Mouse (Mus musculus) CH12.LX (cell line): ENCODE measurements at regions not wholly inside any gene's neighbourhood (a gene's known extent, or its start where the extent isn't known, plus 50 kb on each side); places are given as distances from the start of the nearest gene placed in this dataset.

Source experiments
- DNase-seq: peaks from one replicate; pipeline ENCODE4 v3.0.0-alpha.2; 2013; ENCODE audit errors: extremely low read depth
- H3K27ac ChIP-seq: 2 replicates; pipeline ENCODE4 v1.5.1; 2012; ENCODE audit warnings: low read depth, mild to moderate bottlenecking, control low read depth, moderate library complexity; ENCODE audit not compliant: insufficient read depth
- H3K27me3 ChIP-seq: replicated peaks from 2 replicates; pipeline ENCODE3; 2012; ENCODE audit warnings: inconsistent platforms
- H3K36me3 ChIP-seq, 2 experiments: replicated peaks in 1 of 2; 2 replicates each; pipeline versions ENCODE3 to v1.6.1; 2012; ENCODE audit warnings: inconsistent platforms in 1 of 2, low read length in 1 of 2, mild to moderate bottlenecking in 1 of 2, mixed read lengths in 1 of 2, moderate library complexity in 1 of 2; ENCODE audit not compliant: control insufficient read depth in 1 of 2, insufficient read depth in 1 of 2
- H3K4me1 ChIP-seq, 2 experiments: 2 replicates each; pipeline ENCODE4 v1.6.1; 2012; ENCODE audit warnings: inconsistent platforms in 1 of 2, moderate library complexity in 1 of 2; ENCODE audit not compliant: insufficient read depth in 2 of 2, control insufficient read depth in 1 of 2
- H3K4me2 ChIP-seq: 2 replicates; pipeline ENCODE4 v1.6.1; 2012; ENCODE audit warnings: low read depth, mild to moderate bottlenecking, control low read depth; ENCODE audit not compliant: poor library complexity, insufficient read depth, severe bottlenecking
- H3K4me3 ChIP-seq, 3 experiments: fragments of 150-350 bp in 1 of 3; sonication (generic) in 1 of 3; replicated peaks in 1 of 3; 2 replicates each; pipeline versions ENCODE3 to v1.5.1; 2011 to 2012; ENCODE audit warnings: low read depth in 2 of 3, low read length in 2 of 3, mild to moderate bottlenecking in 2 of 3, moderate library complexity in 2 of 3, control low read depth in 1 of 3, improper control_type of control experiment in 1 of 3, inconsistent platforms in 1 of 3, mixed read lengths in 1 of 3; ENCODE audit not compliant: poor library complexity in 1 of 3
- H3K79me2 ChIP-seq: replicated peaks from 2 replicates; pipeline ENCODE4 v1.6.1; 2012; ENCODE audit warnings: mild to moderate bottlenecking, moderate library complexity; ENCODE audit not compliant: control insufficient read depth, poor library complexity, insufficient read depth, severe bottlenecking; ENCODE audit errors: extremely low read depth
- H3K9ac ChIP-seq: 2 replicates; pipeline ENCODE4 v1.6.1; 2012; ENCODE audit warnings: low read depth, mild to moderate bottlenecking, control low read depth, moderate library complexity; ENCODE audit not compliant: insufficient read depth
- H3K9me3 ChIP-seq: replicated peaks from 2 replicates; pipeline ENCODE3; 2012; ENCODE audit warnings: low read length, inconsistent platforms, mixed read lengths
- CHD1 ChIP-seq: IDR thresholded peaks from 2 replicates; pipeline ENCODE4 v1.6.1; 2012; ENCODE audit warnings: low read depth, low read length, improper control_type of control experiment, inconsistent platforms
- CHD2 ChIP-seq: IDR thresholded peaks from 2 replicates; pipeline ENCODE4 v1.6.1; 2011; ENCODE audit warnings: low read length, improper control_type of control experiment
- CTCF ChIP-seq, 2 experiments: IDR thresholded peaks in 1 of 2; conservative IDR thresholded peaks in 1 of 2; 2 replicates each; pipeline ENCODE4 v1.5.1; 2011 to 2012; ENCODE audit warnings: low read depth in 2 of 2, low read length in 2 of 2, improper control_type of control experiment in 1 of 2, inconsistent platforms in 1 of 2, mild to moderate bottlenecking in 1 of 2, moderate library complexity in 1 of 2
- ELF1 ChIP-seq: IDR thresholded peaks from 2 replicates; pipeline ENCODE4 v1.6.1; 2014; ENCODE audit warnings: low read depth, mild to moderate bottlenecking, inconsistent platforms, low read length, improper control_type of control experiment
- GABPA ChIP-seq: IDR thresholded peaks from 2 replicates; pipeline ENCODE4 v1.6.1; 2012; ENCODE audit warnings: low read depth, low read length, improper control_type of control experiment, inconsistent platforms; ENCODE audit not compliant: insufficient replicate concordance
- HCFC1 ChIP-seq: IDR thresholded peaks from 2 replicates; pipeline ENCODE4 v1.6.1; 2012; ENCODE audit warnings: low read depth, mild to moderate bottlenecking, inconsistent platforms, low read length, improper control_type of control experiment
- IRF4 ChIP-seq: IDR thresholded peaks from 2 replicates; pipeline ENCODE4 v1.6.1; 2014; ENCODE audit warnings: low read depth, mild to moderate bottlenecking, inconsistent platforms, low read length, improper control_type of control experiment
- JUN ChIP-seq: IDR thresholded peaks from 2 replicates; pipeline ENCODE4 v1.6.1; 2011; ENCODE audit warnings: low read depth, mild to moderate bottlenecking, low read length, improper control_type of control experiment, moderate library complexity; ENCODE audit not compliant: insufficient read depth
- JUND ChIP-seq: conservative IDR thresholded peaks from 2 replicates; pipeline ENCODE4 v1.6.1; 2011; ENCODE audit warnings: low read depth, low read length, improper control_type of control experiment
- KAT2A ChIP-seq: IDR thresholded peaks from 2 replicates; pipeline ENCODE4 v1.6.1; 2012; ENCODE audit warnings: low read length, improper control_type of control experiment, inconsistent platforms; ENCODE audit not compliant: insufficient replicate concordance
- MAFK ChIP-seq: IDR thresholded peaks from 2 replicates; pipeline ENCODE4 v1.6.1; 2011; ENCODE audit warnings: low read length, improper control_type of control experiment; ENCODE audit not compliant: insufficient replicate concordance
- MEF2A ChIP-seq: IDR thresholded peaks from 2 replicates; pipeline ENCODE4 v1.6.1; 2014; ENCODE audit warnings: low read depth, mild to moderate bottlenecking, inconsistent platforms, low read length, improper control_type of control experiment, borderline replicate concordance
- MXI1 ChIP-seq: IDR thresholded peaks from 2 replicates; pipeline ENCODE4 v1.6.1; 2011; ENCODE audit warnings: mild to moderate bottlenecking, low read depth, low read length, improper control_type of control experiment
- MYC ChIP-seq: IDR thresholded peaks from 2 replicates; pipeline ENCODE4 v1.6.1; 2011; ENCODE audit warnings: low read depth, mild to moderate bottlenecking, improper control_type of control experiment, low read length
- NELFE ChIP-seq: IDR thresholded peaks from 2 replicates; pipeline ENCODE4 v1.6.1; 2011; ENCODE audit warnings: low read depth, low read length, improper control_type of control experiment
- PAX5 ChIP-seq: IDR thresholded peaks from 2 replicates; pipeline ENCODE4 v1.6.1; 2012; ENCODE audit warnings: low read length, inconsistent platforms, mixed read lengths
- POLR2A ChIP-seq: IDR thresholded peaks from 2 replicates; pipeline ENCODE4 v1.6.1; 2011; ENCODE audit warnings: low read depth, mild to moderate bottlenecking, improper control_type of control experiment, low read length
- POLR2AphosphoS2 ChIP-seq: IDR thresholded peaks from 2 replicates; pipeline ENCODE4 v1.6.1; 2011; ENCODE audit warnings: low read depth, low read length, improper control_type of control experiment
- RCOR1 ChIP-seq: conservative IDR thresholded peaks from 2 replicates; pipeline ENCODE4 v1.6.1; 2012; ENCODE audit warnings: low read depth, mild to moderate bottlenecking, inconsistent platforms, low read length, improper control_type of control experiment
- SIN3A ChIP-seq: IDR thresholded peaks from 2 replicates; pipeline ENCODE4 v1.6.1; 2012; ENCODE audit warnings: low read length, improper control_type of control experiment, inconsistent platforms
- SMC3 ChIP-seq: IDR thresholded peaks from 2 replicates; pipeline ENCODE4 v1.6.1; 2011; ENCODE audit warnings: low read depth, low read length, improper control_type of control experiment
- TBP ChIP-seq: conservative IDR thresholded peaks from 2 replicates; pipeline ENCODE4 v1.6.1; 2011; ENCODE audit warnings: low read depth, low read length, improper control_type of control experiment
- TCF12 ChIP-seq: IDR thresholded peaks from 2 replicates; pipeline ENCODE4 v1.6.1; 2014; ENCODE audit warnings: low read depth, mild to moderate bottlenecking, inconsistent platforms, low read length, improper control_type of control experiment
- UBTF ChIP-seq: IDR thresholded peaks from 2 replicates; pipeline ENCODE4 v1.6.1; 2012; ENCODE audit warnings: low read depth, mild to moderate bottlenecking, inconsistent platforms, low read length, improper control_type of control experiment, moderate library complexity
- ZC3H11A ChIP-seq: IDR thresholded peaks from 2 replicates; pipeline ENCODE4 v1.6.1; 2012; ENCODE audit warnings: low read depth, mild to moderate bottlenecking, inconsistent platforms, low read length, improper control_type of control experiment
- ZKSCAN1 ChIP-seq: IDR thresholded peaks from 2 replicates; pipeline ENCODE4 v1.6.1; 2012; ENCODE audit warnings: low read depth, inconsistent platforms, low read length, improper control_type of control experiment, borderline replicate concordance
- ZMIZ1 ChIP-seq: IDR thresholded peaks from 2 replicates; pipeline ENCODE4 v1.6.1; 2012; ENCODE audit warnings: low read depth, mild to moderate bottlenecking, inconsistent platforms, low read length, improper control_type of control experiment
- dilution Hi-C: fragments of 300-500 bp; cut with MboI; formaldehyde crosslinking; loops from 2 replicates; pipeline ENCODE4 v1.14.3; 2020; ENCODE audit warnings: low sequenced_read_pairs; ENCODE audit not compliant: extremely low pct_unique_long_range_greater_than_20kb, extremely low pct_ligation_motif_present
- in situ Hi-C: fragments of 300-500 bp; cut with MboI; formaldehyde crosslinking; loops from 3 replicates; pipeline ENCODE4 v1.14.3; 2019; ENCODE audit warnings: low sequenced_read_pairs, low pct_ligation_motif_present, low pct_unique_long_range_greater_than_20kb, mixed read lengths

- no peak overlapping the region for H3K4me3 ChIP-seq
- no peak for DNase-seq
- H3K36me3 ChIP-seq: no peaks in the 10 kb centered on the region
- no peak overlapping the region for H3K27ac ChIP-seq
- H3K27me3 ChIP-seq: peaks cover 89% of the 10 kb centered on the region
- dilution Hi-C loops (no loop called here), in situ Hi-C loops (no loop called here)
- H3K9me3 ChIP-seq: no peaks in the 10 kb centered on the region
- TF ChIP-seq POLR2A: no peak
- no peak for TF ChIP-seq ZC3H11A
- no peak for TF ChIP-seq NELFE
- TF ChIP-seq RCOR1: no peak
- TF ChIP-seq SIN3A: no peak
- TF ChIP-seq GABPA: no peak
- TF ChIP-seq IRF4: no peak
- no peak for TF ChIP-seq JUND
- TF ChIP-seq CHD1: no peak
- TF ChIP-seq ZKSCAN1: no peak
- TF ChIP-seq MAFK: no peak
- TF ChIP-seq CTCF (conservative IDR thresholded peaks at IDR 0.05 in 1 of 2, IDR thresholded peaks at IDR 0.05 in 1 of 2; ENCODE audit: low read depth in 2 of 2, low read length in 2 of 2): no peak
- no peak for TF ChIP-seq CHD2
- no peak for TF ChIP-seq TCF12
- TF ChIP-seq SMC3: no peak
- no peak for TF ChIP-seq MYC
- TF ChIP-seq PAX5: no peak
- no peak for TF ChIP-seq UBTF
- no peak for TF ChIP-seq POLR2AphosphoS2
- no peaks in the 10 kb centered on the region for H3K79me2 ChIP-seq
- no peak overlapping the region for H3K4me2 ChIP-seq
- H3K9ac ChIP-seq: no peak overlapping the region
- H3K4me1 ChIP-seq: no peaks in the 10 kb centered on the region
Observed at GRCm38 (mm10) chr7:125217630-125218029, 226.8 kb upstream of the Kdm8 start.

GRCm38 (mm10) chr7:125222684-125223083, 221.8 kb upstream of the Kdm8 start:
- in situ Hi-C loops (no loop called here), dilution Hi-C loops (no loop called here)
- no peak overlapping the region for H3K27ac ChIP-seq
- no peak overlapping the region for H3K9ac ChIP-seq
- peaks cover 55% of the 10 kb centered on the region for H3K27me3 ChIP-seq
- H3K79me2 ChIP-seq: no peaks in the 10 kb centered on the region
- TF ChIP-seq NELFE: no peak
- no peak for TF ChIP-seq POLR2AphosphoS2
- no peak for TF ChIP-seq KAT2A
- TF ChIP-seq CHD2: no peak
- no peak for TF ChIP-seq ELF1
- no peak for TF ChIP-seq ZMIZ1
- TF ChIP-seq MXI1: no peak
- no peak for TF ChIP-seq SIN3A
- TF ChIP-seq RCOR1: no peak
- TF ChIP-seq JUN: no peak
- TF ChIP-seq MEF2A: no peak
- TF ChIP-seq MAFK: no peak
- TF ChIP-seq IRF4: no peak
- no peak for TF ChIP-seq TBP
- TF ChIP-seq TCF12: no peak
- no peak for TF ChIP-seq CTCF (conservative IDR thresholded peaks at IDR 0.05 in 1 of 2, IDR thresholded peaks at IDR 0.05 in 1 of 2; ENCODE audit: low read depth in 2 of 2, low read length in 2 of 2)
- TF ChIP-seq HCFC1: no peak
- TF ChIP-seq MYC: no peak
- TF ChIP-seq GABPA: no peak
- H3K9me3 ChIP-seq: no peaks in the 10 kb centered on the region
- H3K36me3 ChIP-seq: no peaks in the 10 kb centered on the region
- no peak overlapping the region for H3K4me3 ChIP-seq
- no peak overlapping the region for H3K4me2 ChIP-seq
- no peak for DNase-seq
- no peaks in the 10 kb centered on the region for H3K4me1 ChIP-seq
